Mouse (Mus musculus) kidney, adult 11 months (tissue): ENCODE results near the gene Fermt1.

Experiments used
- DNase-seq: peaks from one replicate; pipeline ENCODE4 v3.0.0; 2022

Fermt1 gene

GRCm38 (mm10) chr2:132860435-132860834, 85.3 kb downstream of the Fermt1 start:
- DNase-seq = no peak

- no peak for DNase-seq
Observed at GRCm38 (mm10) chr2:132856333-132856732, 89.4 kb downstream of the Fermt1 start.
